Mouse (Mus musculus) lung, postnatal 10 days (tissue): ENCODE results near the gene Pank2.

Experiments used
- DNase-seq: peaks from one replicate; pipeline ENCODE4 v3.0.0; 2021

Gene Pank2

DNA sequence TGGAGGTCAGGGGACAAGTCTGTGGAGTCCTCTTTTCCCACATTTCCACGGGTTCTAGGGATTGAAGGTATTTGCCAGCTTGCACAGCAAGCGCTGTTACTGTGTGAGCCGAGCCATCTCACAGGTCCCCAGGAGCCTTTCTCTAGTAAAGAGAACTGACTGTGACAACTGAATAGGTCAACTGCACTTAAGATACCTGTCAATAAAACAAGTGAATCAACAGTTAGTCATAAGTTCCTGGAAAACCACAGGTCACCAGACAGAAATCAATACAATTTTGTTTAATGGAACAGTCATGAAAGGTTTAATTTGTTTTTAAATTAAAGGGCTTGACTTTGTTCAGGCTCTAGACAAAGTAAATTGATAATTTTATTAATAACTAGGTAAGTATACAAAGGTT lies 68.3 kb downstream of the Pank2 start:
- no peak for DNase-seq

GRCm38 (mm10) chr2:131337602-131338001 lies 75.3 kb downstream of the Pank2 start:
- no peak for DNase-seq

DNA sequence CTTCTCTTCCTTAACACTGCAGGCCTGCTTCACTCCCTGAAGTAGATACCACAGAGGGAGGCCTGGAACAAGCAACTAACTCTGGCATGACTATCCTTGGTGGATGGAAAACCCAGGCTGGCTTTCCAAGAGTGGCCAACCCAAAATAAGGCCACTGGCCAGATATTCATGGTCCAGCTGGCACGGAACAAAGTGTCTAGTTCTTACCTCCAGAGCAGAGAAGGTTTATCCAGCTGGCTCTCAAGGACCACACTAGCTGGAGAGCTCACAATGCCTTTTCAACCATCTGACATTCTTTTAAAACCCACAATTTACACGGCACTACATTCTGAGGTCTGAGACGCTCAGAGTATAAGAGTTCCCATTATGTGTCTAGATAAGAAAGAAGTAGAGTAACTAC lies 82.2 kb downstream of the Pank2 start:
- DNase-seq = no peak

GRCm38 (mm10) chr2:131345556-131345955 lies 83.3 kb downstream of the Pank2 start:
- DNase-seq = no peak
